Mouse (Mus musculus) hindbrain, embryonic 11.5 days (tissue): Measurements from ENCODE around the gene D7Ertd443e. TPM values are rescaled to one million over a fixed set of nuclear protein-coding genes. Genes with fewer than 3 reads are reported as not detected.

Source experiments
- ATAC-seq: fragments of 200-750 bp; cut with Nextera tagmentation; 2 replicates; pipeline ENCODE4 v1.8.0; 2017; ENCODE audit warnings: mild to moderate bottlenecking, moderate TSS enrichment, moderate library complexity; ENCODE audit not compliant: low FRiP score
- DNase-seq: peaks from one replicate; pipeline ENCODE4 v3.0.0-alpha.2; 2015; ENCODE audit warnings: low spot score
- H3K27ac ChIP-seq: fragments of 300-500 bp; sonication (generic); 2 replicates; pipeline ENCODE4 v1.5.1; 2014; ENCODE audit warnings: mild to moderate bottlenecking, low read depth, low read length
- H3K27me3 ChIP-seq: fragments of 300-500 bp; sonication (generic); 2 replicates; pipeline ENCODE4 v1.6.1; 2014; ENCODE audit warnings: mild to moderate bottlenecking, low read length, moderate library complexity, mixed read lengths; ENCODE audit not compliant: control insufficient read depth, insufficient read depth
- H3K36me3 ChIP-seq: fragments of 300-500 bp; sonication (generic); 2 replicates; pipeline ENCODE4 v1.6.1; 2014; ENCODE audit warnings: mild to moderate bottlenecking, low read length, moderate library complexity, mixed read lengths; ENCODE audit not compliant: control insufficient read depth, insufficient read depth
- H3K4me1 ChIP-seq: fragments of 300-500 bp; sonication (generic); replicated peaks from 2 replicates; pipeline ENCODE4 v1.6.1; 2014; ENCODE audit warnings: low read length, mixed read lengths; ENCODE audit not compliant: control insufficient read depth, insufficient read depth
- H3K4me2 ChIP-seq: fragments of 300-500 bp; sonication (generic); replicated peaks from 2 replicates; pipeline ENCODE4 v1.6.1; 2014; ENCODE audit warnings: mild to moderate bottlenecking, low read depth, low read length
- H3K4me3 ChIP-seq: fragments of 300-500 bp; sonication (generic); 2 replicates; pipeline ENCODE4 v1.5.1; 2014; ENCODE audit warnings: low read depth, low read length
- H3K9ac ChIP-seq: fragments of 300-500 bp; sonication (generic); 2 replicates; pipeline ENCODE4 v1.6.1; 2014; ENCODE audit warnings: low read depth, low read length
- H3K9me3 ChIP-seq: fragments of 300-500 bp; sonication (generic); 2 replicates; pipeline ENCODE4 v1.6.1; 2016; ENCODE audit warnings: low read length; ENCODE audit not compliant: control insufficient read depth
- WGBS: fragments of 180-500 bp; shearing (Covaris S2); extraction: QIAGEN DNeasy Blood & Tissue Kit; methylation state at CpG from one replicate; pipeline ENCODE4 v1.1.7; 2014; 5-methylcytosine and 5-hydroxymethylcytosine counted together
- polyA plus RNA-seq: library from polyadenylated mRNA; unstranded; fragments of >200 nt; fragmentation: Nextera tagmentation; extraction: Ambion mirVana; gene quantifications from 2 replicates; pipeline ENCODE4 v1.2.1, GENCODE M21; 2014

D7Ertd443e gene
- polyA plus RNA-seq, 1 experiment from 2014 or later, result 0.08 TPM

- no peak overlapping the region for H3K9ac ChIP-seq
- no peaks in the 10 kb centered on the region for H3K4me1 ChIP-seq
- H3K27ac ChIP-seq, result no peak overlapping the region
- no peaks in the 10 kb centered on the region for H3K36me3 ChIP-seq
- no peak overlapping the region for H3K4me3 ChIP-seq
- DNase-seq (no peak), ATAC-seq (no peak)
- no peak overlapping the region for H3K4me2 ChIP-seq
- H3K27me3 ChIP-seq, result no peaks in the 10 kb centered on the region
- no peaks in the 10 kb centered on the region for H3K9me3 ChIP-seq
- 80% methylated on average over 4 of the region's 4 CpGs for WGBS
Measured at GRCm38 (mm10) chr7:134265783-134266182, 119.7 kb downstream of the D7Ertd443e start.

- 45% methylated on average over 4 of the region's 4 CpGs for WGBS
- no peak overlapping the region for H3K27ac ChIP-seq
- H3K4me1 ChIP-seq, result no peaks in the 10 kb centered on the region
- DNase-seq (peak; percentile 83), ATAC-seq (0 out of 2 replicates have a peak, but pooled peaks have one; percentile 53)
- no peaks in the 10 kb centered on the region for H3K9me3 ChIP-seq
- H3K4me3 ChIP-seq, result no peak overlapping the region
- no peaks in the 10 kb centered on the region for H3K27me3 ChIP-seq
- H3K4me2 ChIP-seq, result no peak overlapping the region
- H3K9ac ChIP-seq, result no peak overlapping the region
- no peaks in the 10 kb centered on the region for H3K36me3 ChIP-seq
Measured at GRCm38 (mm10) chr7:134263146-134263906, 122.1 kb downstream of the D7Ertd443e start.

- Histone ChIP-seq H3K9ac (no peak overlapping the region), H3K9me3 (no peaks in the 10 kb centered on the region), H3K4me1 (no peaks in the 10 kb centered on the region), H3K4me2 (no peak overlapping the region), H3K27me3 (no peaks in the 10 kb centered on the region), H3K36me3 (no peaks in the 10 kb centered on the region), H3K4me3 (no peak overlapping the region), H3K27ac (no peak overlapping the region)
- ATAC-seq (no peak), DNase-seq (no peak)
- WGBS, result 59% methylated on average over 4 of the region's 4 CpGs
Measured at GRCm38 (mm10) chr7:134261003-134261701, 124.3 kb downstream of the D7Ertd443e start.

GRCm38 (mm10) chr7:134250273-134250870 lies 135.1 kb downstream of the D7Ertd443e start:
- H3K27ac ChIP-seq, result no peak overlapping the region
- H3K9me3 ChIP-seq, result no peaks in the 10 kb centered on the region
- no peak overlapping the region for H3K9ac ChIP-seq
- no peaks in the 10 kb centered on the region for H3K36me3 ChIP-seq
- 83% methylated on average over 7 of the region's 7 CpGs for WGBS
- DNase-seq (no peak), ATAC-seq (no peak)
- H3K27me3 ChIP-seq, result no peaks in the 10 kb centered on the region
- H3K4me1 ChIP-seq, result no peaks in the 10 kb centered on the region
- H3K4me2 ChIP-seq, result no peak overlapping the region
- H3K4me3 ChIP-seq, result no peak overlapping the region

GRCm38 (mm10) chr7:134248041-134248440 lies 137.4 kb downstream of the D7Ertd443e start:
- Histone ChIP-seq H3K9me3 (no peaks in the 10 kb centered on the region), H3K4me2 (no peak overlapping the region), H3K4me3 (no peak overlapping the region), H3K9ac (no peak overlapping the region), H3K27me3 (no peaks in the 10 kb centered on the region), H3K4me1 (no peaks in the 10 kb centered on the region), H3K27ac (no peak overlapping the region), H3K36me3 (no peaks in the 10 kb centered on the region)
- 97% methylated on average over 2 of the region's 2 CpGs for WGBS
- ATAC-seq, result no peak
- no peak for DNase-seq

- no peak overlapping the region for H3K27ac ChIP-seq
- no peak for ATAC-seq
- no peak for DNase-seq
- no peak overlapping the region for H3K4me2 ChIP-seq
- no peaks in the 10 kb centered on the region for H3K4me1 ChIP-seq
- H3K9ac ChIP-seq, result no peak overlapping the region
- H3K27me3 ChIP-seq, result no peaks in the 10 kb centered on the region
- 41% methylated on average over 5 of the region's 5 CpGs for WGBS
- no peak overlapping the region for H3K4me3 ChIP-seq
- no peaks in the 10 kb centered on the region for H3K36me3 ChIP-seq
- no peaks in the 10 kb centered on the region for H3K9me3 ChIP-seq
Measured at GRCm38 (mm10) chr7:134246624-134247023, 138.8 kb downstream of the D7Ertd443e start.

- WGBS, result 81% methylated on average over 1 of the region's 1 CpGs
- no peaks in the 10 kb centered on the region for H3K36me3 ChIP-seq
- H3K9me3 ChIP-seq, result no peaks in the 10 kb centered on the region
- no peak overlapping the region for H3K9ac ChIP-seq
- ATAC-seq, result no peak
- H3K4me2 ChIP-seq, result no peak overlapping the region
- H3K27me3 ChIP-seq, result no peaks in the 10 kb centered on the region
- no peak overlapping the region for H3K27ac ChIP-seq
- DNase-seq, result no peak
- no peak overlapping the region for H3K4me3 ChIP-seq
- H3K4me1 ChIP-seq, result no peaks in the 10 kb centered on the region
Measured at GRCm38 (mm10) chr7:134242773-134243172, 142.7 kb downstream of the D7Ertd443e start.

GRCm38 (mm10) chr7:134241212-134241611 lies 144.2 kb downstream of the D7Ertd443e start:
- Histone ChIP-seq H3K4me3 (no peak overlapping the region), H3K4me1 (no peaks in the 10 kb centered on the region), H3K9me3 (no peaks in the 10 kb centered on the region), H3K4me2 (no peak overlapping the region), H3K27ac (no peak overlapping the region), H3K27me3 (no peaks in the 10 kb centered on the region), H3K36me3 (no peaks in the 10 kb centered on the region), H3K9ac (no peak overlapping the region)
- WGBS, result 81% methylated on average over 4 of the region's 4 CpGs
- ATAC-seq (no peak), DNase-seq (no peak)
